Mouse (Mus musculus): ENCODE results near the gene Cfap97d1.

The Cfap97d1 gene

GRCm38 (mm10) chr11:101984054-101985025 lies at the start of gene Cfap97d1:
Gene Cfap97d1, plus strand, starts transcription at chr11:101984279.
- DNase-seq (ENCODE audit: low read depth): peak; percentile 58

GRCm38 (mm10) chr11:101935743-101936142 lies 48.3 kb upstream of the Cfap97d1 start:
- DNase-seq (ENCODE audit: low read depth): no peak

- DNase-seq (ENCODE audit: low read depth): no peak
These were observed 47.7 kb upstream of the Cfap97d1 start for GRCm38 (mm10) chr11:101936421-101936820.

- no peak for DNase-seq (ENCODE audit: low read depth)
These were observed 47.0 kb upstream of the Cfap97d1 start for GRCm38 (mm10) chr11:101937108-101937507.

GRCm38 (mm10) chr11:101943055-101943454 lies 41.0 kb upstream of the Cfap97d1 start:
- DNase-seq (ENCODE audit: low read depth): no peak

DNA sequence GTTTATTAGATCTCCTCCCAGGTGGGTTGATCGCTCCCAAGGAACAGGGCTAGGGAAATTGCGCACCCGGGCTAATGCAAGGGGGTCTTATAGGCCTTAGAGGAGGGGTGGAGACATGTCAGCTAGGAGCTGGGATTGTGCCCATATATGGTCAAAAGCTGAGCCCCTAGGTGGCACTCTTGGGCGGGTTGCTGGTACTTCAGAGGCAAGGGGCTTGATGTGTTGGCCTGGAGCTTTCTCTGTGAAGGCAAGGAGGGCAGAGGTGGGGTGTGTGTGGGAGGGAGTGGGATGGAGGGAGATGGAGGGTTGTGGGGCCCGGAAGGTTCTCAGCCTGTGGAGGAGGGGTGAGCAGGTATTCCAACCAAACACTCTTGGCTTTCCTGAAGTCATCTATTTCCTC lies 37.6 kb upstream of the Cfap97d1 start:
- DNase-seq (ENCODE audit: low read depth): no peak

GRCm38 (mm10) chr11:101950021-101950420 lies 34.1 kb upstream of the Cfap97d1 start:
- DNase-seq (ENCODE audit: low read depth): no peak

GRCm38 (mm10) chr11:101952541-101953341 lies 31.3 kb upstream of the Cfap97d1 start:
- no peak for DNase-seq (ENCODE audit: low read depth)

DNA sequence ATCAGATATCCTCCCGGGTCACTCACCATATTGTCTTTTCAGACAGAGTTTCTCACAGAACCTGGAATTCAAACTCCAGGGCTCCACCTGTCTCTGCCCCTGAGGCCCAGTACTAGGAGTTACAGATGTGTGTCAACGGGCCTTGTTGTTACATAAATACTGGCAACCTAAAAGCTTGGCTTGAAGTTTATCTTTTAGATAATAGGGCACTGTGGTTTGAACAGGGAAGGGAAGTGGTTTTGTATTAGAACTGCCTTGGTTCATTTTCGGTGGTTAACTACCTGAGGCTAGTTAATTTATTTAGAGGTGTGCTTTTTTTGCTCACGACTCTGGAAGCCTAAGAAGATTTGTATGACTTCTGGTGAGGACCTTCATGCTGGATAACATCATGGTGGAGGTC lies 30.6 kb upstream of the Cfap97d1 start:
- no peak for DNase-seq (ENCODE audit: low read depth)

- DNase-seq (ENCODE audit: low read depth): no peak
These were observed 26.6 kb upstream of the Cfap97d1 start for GRCm38 (mm10) chr11:101957476-101957875.

DNA sequence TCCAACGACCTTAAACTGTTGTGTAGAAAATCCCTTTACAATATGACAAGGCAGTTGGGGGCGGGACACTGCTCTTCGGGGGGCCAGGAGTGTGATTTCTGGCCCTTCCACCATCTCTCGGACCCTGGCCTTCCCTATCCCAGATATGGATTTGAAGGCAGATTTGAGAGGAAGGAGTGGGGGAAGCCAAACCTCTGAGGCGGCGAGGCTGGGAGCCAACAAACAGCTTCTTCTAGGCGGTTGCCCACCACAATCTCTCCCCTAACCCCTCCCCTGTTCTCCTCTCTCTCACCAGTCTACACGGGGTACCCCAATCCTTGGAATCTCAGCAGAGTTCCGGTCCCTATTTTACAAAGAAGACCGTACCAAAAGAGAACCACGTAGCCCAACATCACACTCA lies 21.0 kb upstream of the Cfap97d1 start:
- DNase-seq (ENCODE audit: low read depth): no peak

DNA sequence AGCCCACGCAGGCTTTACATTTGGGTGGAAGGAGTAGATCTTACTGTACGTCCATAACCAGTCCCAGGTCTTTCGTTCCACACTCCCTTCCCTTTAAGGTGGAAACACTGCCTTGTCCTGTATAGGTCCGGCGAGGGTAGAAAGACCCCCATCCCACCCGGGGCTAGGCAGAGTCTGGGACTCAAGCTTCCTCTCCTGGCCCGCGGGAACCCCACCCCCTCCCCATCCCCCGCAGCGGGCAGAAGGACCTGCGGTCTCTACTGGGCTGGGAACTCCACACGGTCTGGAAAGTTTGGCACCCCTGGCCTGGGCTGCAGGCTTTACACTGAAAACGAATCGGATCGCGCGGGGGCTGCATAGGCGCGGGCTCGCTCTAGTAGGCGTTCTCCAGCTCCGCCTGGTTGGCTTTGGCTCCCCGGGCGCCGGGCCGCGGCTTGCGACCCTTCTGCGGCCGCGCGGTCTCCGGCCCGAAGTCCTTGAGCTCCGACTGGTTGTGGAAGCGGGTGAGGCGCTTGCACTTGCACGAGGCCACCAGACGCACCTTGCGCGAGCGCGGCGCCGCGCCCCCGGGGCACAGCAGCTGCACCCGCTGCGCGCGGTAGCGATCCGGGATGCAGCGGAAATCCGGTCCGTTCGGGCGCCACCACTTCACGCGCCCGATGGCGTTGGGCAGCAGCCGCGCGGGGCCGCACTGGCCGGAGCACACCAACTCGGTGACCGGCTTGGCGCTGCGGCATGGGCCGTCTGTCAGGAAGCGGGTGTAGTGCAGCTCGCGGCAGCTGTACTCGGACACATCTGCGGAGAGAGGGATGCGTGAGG lies 20.4 kb upstream of the Cfap97d1 start:
- no peak for DNase-seq (ENCODE audit: low read depth)

DNA sequence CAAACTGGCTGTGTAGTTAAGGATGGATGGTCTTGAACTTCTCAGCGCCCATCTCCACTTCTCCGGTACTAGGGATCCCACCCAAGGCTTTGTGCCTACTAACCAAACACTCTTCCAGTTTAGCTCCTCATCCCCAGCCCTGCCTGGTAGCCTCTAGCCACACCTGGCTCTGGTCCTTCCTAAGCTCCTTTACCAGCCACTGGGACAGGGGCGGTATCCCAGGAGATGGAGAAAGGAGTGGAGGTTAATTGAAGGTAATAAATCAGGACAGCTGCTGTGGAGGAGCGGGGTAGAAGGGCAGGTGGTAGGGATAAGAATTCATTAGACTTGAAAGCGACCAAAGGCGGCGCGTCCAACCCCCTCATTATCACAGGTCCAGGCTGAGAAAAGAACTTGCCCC lies 19.4 kb upstream of the Cfap97d1 start:
- no peak for DNase-seq (ENCODE audit: low read depth)

- no peak for DNase-seq (ENCODE audit: low read depth)
These were observed 18.5 kb upstream of the Cfap97d1 start for GRCm38 (mm10) chr11:101965553-101965952.

DNA sequence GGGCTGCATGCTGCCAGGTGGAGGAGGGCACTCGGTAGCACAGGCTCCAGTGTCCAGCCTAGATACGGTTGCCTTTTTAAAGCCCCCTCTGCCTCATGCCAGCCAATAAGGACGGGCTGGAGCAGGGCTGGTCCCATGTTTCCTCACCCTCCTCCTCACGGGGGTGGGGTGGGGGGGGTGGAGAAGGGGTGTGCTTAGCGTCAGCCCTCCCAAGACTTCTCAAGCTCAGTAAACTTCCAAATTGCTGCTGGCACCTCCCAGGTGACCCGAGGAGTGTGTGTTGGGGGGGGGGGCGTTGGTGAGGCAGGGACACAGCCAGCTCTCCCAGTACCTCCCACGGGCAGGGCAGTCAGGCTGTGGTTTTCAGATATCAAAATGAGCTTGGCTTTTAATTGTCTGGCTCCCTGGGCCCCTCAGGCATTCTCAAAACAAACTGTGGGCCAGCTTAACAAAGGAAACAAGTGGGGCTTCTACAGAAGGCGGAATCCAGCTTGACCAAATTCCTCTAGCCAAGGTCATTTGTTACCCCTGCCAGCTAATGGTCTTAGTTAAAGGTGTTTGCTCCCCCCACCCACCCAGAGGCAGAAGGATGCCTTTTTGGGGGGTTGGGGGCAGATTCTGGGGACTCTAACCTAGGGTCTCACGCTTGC lies 17.0 kb upstream of the Cfap97d1 start, which contains the start of gene Sost:
Gene Sost, minus strand, starts transcription at position 51 of the 650 bp plus-strand sequence.
- no peak for DNase-seq (ENCODE audit: low read depth)

DNA sequence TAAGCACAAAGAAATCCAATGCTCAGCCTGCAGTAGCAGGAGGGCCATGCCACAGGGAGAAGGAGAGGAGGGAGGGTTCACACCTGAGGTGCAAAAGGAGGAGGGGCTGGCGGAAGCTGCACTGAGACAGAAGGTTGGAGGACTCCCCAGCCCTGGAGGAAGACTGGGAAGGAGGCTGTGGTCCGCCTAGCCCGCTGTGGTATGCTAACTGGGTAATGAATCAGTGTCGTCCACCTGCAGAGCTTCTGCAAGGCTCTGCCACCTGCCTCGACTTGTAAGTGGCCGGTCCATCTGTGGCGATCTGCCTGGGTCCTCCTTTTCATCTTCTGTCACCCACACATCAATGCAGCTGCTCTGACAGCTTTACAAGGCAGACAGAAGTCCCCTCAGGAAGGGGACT lies 15.8 kb upstream of the Cfap97d1 start:
- no peak for DNase-seq (ENCODE audit: low read depth)

DNA sequence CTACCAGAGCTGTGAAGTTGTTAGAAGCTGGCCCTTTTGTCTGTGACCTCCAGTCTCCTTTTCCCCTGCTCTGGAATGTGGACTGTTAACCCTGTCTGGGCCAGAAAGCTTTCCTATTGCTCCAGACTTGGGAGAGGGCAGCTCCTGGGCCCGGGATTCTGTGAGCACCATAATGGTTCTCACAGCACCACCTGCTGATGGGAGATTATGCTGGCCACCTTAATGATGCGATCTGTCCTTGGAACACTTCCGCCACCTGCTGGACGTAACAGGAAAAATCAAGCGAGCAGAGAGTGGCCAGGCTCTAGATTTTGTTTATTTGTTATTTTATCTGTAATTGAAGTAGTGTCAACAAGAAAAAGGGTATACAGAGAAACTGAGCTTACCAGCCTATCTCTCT lies 15.3 kb upstream of the Cfap97d1 start:
- peak; percentile 55 for DNase-seq (ENCODE audit: low read depth)

- DNase-seq (ENCODE audit: low read depth): no peak
These were observed 14.2 kb upstream of the Cfap97d1 start for GRCm38 (mm10) chr11:101969835-101970234.

DNA sequence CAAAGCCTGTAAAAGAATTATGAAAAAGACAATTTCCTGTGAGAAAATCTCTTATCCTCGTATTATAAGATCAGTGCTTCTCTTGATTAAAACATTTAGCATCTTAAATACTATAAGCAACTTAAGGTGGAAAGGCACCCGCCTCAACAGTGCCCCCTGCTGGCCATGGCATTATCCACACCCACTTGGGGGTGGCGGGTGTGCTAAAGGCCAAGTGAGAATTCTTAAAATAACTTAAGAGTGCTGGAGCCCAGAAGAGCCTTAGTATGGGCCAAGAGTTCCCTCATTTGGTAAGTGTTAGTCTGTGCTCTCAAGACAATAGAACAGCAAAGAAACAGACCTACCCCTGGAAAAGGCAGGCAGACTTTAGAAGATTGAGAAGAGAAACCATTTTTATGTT lies 12.7 kb upstream of the Cfap97d1 start:
- no peak for DNase-seq (ENCODE audit: low read depth)

GRCm38 (mm10) chr11:101972097-101972496 lies 12.0 kb upstream of the Cfap97d1 start:
- DNase-seq (ENCODE audit: low read depth): no peak

DNA sequence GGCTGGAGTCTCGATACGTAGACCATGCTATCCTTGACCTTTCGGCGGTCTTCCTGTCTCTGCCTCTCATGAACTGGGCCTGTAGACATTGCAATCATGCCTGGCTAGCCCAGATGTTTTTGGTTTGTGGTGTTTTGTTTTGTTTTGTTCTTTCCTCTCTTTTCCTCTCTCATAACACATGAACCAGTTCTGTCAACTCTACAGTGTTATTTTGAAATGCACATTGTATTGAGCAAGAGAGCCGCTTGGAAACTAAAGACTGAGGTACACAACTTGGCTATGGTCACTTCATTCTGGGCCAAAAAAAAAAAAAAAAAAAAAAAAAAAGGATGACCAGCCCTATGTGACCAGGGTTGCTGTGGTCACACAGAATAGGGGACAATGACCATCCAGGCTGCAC lies 11.4 kb upstream of the Cfap97d1 start:
- DNase-seq (ENCODE audit: low read depth): no peak
